Mouse (Mus musculus) T-helper 2 cell (primary cell): ENCODE results near the gene Pet117.

Experiments used
- in situ Hi-C: fragments of 300-600 bp; cut with MboI, MseI; formaldehyde crosslinking; loops from one replicate; pipeline ENCODE4 v1.15.1; 2025; ENCODE audit warnings: high pct_unique_total_duplicates

Pet117 gene

DNA sequence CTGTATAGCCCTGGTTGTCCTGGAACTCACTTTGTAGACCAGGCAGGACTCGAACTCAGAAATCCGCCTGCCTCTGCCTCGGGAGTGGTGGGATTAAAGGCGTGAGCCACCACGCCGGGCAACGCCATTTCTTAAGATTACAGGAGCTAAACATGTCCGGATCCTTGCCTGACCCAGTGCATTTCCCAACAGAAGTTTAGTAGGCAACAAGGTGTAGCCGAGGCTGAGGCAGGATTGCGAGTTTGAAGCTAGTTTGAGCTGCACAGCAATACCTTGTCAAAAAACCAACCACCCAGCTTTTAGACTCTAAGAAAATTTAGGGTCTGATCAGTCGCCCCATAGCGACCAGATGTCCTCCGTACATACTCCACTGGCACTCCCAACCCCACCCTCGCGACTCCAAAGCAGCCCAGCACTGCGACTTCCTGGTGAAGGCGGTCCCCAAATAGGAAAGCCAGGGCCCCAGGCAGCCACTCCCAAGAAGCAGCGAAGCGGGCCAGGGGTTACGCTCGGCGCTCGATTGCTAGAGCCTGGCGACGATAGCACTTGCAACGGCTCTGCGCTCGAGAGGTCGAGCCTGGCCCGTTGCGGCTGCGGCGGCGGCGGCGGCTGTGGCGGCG, at the start of gene Pet117, which contains the start of gene Kat14:
Pet117 (plus strand) TSS at position 597 of the 620 bp plus-strand sequence.
Kat14 (plus strand) TSS at position 584 of the 620 bp plus-strand sequence.
- in situ Hi-C loops: no loop called here

DNA sequence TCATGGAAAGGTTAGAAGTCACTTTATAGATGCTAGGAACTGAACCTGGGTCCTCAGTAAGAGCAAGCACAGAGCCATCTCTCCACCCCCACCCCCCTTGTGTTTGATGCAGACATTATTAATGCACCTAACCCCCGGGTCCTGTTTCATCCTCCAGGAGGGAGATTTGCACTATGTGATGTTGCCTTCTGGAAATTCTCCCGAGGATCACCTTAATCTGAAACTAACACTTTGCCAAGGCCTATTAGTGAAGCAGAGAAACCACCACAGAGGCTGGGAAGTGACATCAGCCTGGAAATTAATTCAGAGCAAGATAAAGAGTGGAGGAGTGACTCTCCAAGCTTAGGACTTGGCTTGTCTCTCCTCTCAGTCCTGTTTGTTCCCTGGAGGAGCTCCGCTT, 44.6 kb upstream of the Pet117 start:
- in situ Hi-C loops: no loop called here

GRCm38 (mm10) chr2:144329451-144329850, 39.3 kb upstream of the Pet117 start:
- in situ Hi-C loops: loop anchor here (25.0 kb wide), 1 partner anchor 833 kb away; the partner anchor contains the start of gene Slc24a3

DNA sequence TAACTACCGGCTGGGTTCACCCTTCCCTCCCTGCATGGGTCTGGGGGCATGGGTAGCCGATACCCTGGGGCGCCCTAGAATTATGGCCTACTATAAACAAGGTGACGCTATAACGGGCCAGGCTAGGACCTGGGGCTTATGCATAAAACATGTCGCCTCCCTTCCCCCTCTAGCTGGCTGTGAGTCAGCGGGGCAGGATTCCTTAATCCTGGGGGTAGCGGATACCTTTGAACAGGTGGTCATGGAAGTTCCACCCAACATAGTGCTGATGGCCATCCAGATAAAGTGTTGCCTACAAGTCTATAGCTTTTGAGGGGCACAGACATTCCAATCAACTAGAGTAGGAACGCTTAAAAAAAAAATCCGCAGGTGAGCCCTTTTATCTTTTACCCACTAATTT, 38.9 kb upstream of the Pet117 start:
- in situ Hi-C loops: loop anchor here (25.0 kb wide), 1 partner anchor 832 kb away; the partner anchor contains the start of gene Slc24a3

GRCm38 (mm10) chr2:144330352-144330959, 38.3 kb upstream of the Pet117 start:
- in situ Hi-C loops: loop anchor here (25.0 kb wide), 1 partner anchor 832 kb away; the partner anchor contains the start of gene Slc24a3

DNA sequence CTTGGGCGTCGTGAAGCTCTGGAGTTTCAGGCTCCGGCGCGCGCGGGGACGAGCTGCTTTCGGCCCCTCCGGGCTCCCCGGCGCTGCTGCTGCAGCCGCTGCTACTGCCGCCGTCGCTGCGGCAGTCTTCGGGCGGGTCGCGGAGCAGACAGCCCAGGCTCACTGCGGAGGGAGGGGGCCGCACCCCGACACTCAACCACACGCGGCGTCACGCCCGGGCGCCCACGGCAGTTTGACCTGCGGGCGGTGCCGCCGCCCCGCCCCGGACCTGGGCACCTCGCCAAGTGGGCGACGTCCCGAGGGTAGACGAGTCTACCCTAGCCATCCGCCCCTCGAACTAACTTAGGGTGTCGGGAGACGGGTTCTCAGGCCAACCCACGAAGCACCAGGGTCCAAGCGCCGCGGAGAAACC, 37.8 kb upstream of the Pet117 start:
- in situ Hi-C loops: loop anchor here (25.0 kb wide), 1 partner anchor 831 kb away; the partner anchor contains the start of gene Slc24a3

GRCm38 (mm10) chr2:144331401-144332302, 37.1 kb upstream of the Pet117 start, which contains the start of gene Ovol2:
Gene Ovol2, minus strand, starts transcription at chr2:144332146.
- in situ Hi-C loops: loop anchor here (25.0 kb wide), 1 partner anchor 831 kb away; the partner anchor contains the start of gene Slc24a3

- in situ Hi-C loops: loop anchor here (25.0 kb wide), 1 partner anchor 830 kb away; the partner anchor contains the start of gene Slc24a3
Measured at GRCm38 (mm10) chr2:144332486-144332885, 36.3 kb upstream of the Pet117 start.

- in situ Hi-C loops: loop anchor here (25.0 kb wide), 1 partner anchor 829 kb away; the partner anchor contains the start of gene Slc24a3
Measured at GRCm38 (mm10) chr2:144333138-144333842, 35.5 kb upstream of the Pet117 start.

DNA sequence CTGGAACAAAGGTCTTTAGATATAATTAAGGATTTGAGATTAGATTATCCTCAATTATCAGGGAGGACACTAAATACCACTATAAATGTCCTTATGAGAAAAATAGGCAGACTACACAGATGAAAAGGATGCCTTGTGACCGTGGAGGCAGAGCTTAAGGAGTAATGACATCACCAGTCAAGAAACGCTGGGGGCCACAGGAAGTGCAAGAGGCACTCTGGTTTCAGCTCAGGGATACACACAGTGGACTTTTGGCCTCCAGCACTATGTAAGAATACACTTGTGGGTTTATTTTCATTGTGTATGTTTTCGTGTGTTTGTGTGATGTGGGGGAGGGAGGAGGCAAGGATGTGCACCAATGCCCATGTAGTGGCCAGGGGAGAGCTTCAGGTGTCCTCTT, 31.6 kb upstream of the Pet117 start:
- in situ Hi-C loops: loop anchor here (25.0 kb wide), 1 partner anchor 825 kb away; the partner anchor contains the start of gene Slc24a3

GRCm38 (mm10) chr2:144337701-144338100, 31.1 kb upstream of the Pet117 start:
- in situ Hi-C loops: loop anchor here (25.0 kb wide), 1 partner anchor 825 kb away; the partner anchor contains the start of gene Slc24a3

- in situ Hi-C loops: loop anchor here (25.0 kb wide), 1 partner anchor 824 kb away; the partner anchor contains the start of gene Slc24a3
Measured at GRCm38 (mm10) chr2:144338149-144338548, 30.6 kb upstream of the Pet117 start.

- in situ Hi-C loops: loop anchor here (25.0 kb wide), 1 partner anchor 819 kb away; the partner anchor contains the start of gene Slc24a3
Measured at GRCm38 (mm10) chr2:144343158-144343557, 25.6 kb upstream of the Pet117 start.

- in situ Hi-C loops: loop anchor here (5.0 to 25.0 kb wide), 2 partner anchors 104 to 814 kb away; partner anchors contain the start of gene Slc24a3
Measured at GRCm38 (mm10) chr2:144348525-144348924, 20.3 kb upstream of the Pet117 start.

DNA sequence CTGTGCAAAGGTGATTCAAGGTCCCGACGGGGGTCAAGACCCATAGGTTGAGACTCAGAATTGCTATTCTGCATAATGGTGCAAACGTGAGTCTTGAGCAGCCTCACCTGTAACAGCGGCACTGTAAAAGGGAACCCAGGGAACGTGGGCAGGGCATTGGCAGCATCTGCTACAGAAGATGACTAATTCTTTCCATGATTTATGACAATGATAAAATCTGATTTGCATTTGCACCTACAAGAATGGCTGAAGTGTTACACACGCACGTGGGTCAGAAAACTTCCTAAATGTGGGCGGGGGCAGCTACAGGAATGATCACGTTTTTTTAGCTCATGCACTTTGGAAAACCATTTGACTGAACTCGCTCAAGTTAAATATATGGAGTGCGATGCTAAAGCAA, 16.0 kb upstream of the Pet117 start:
- in situ Hi-C loops: loop anchor here (10.0 kb wide), 1 partner anchor 942 kb away; no protein-coding TSS in a partner anchor

DNA sequence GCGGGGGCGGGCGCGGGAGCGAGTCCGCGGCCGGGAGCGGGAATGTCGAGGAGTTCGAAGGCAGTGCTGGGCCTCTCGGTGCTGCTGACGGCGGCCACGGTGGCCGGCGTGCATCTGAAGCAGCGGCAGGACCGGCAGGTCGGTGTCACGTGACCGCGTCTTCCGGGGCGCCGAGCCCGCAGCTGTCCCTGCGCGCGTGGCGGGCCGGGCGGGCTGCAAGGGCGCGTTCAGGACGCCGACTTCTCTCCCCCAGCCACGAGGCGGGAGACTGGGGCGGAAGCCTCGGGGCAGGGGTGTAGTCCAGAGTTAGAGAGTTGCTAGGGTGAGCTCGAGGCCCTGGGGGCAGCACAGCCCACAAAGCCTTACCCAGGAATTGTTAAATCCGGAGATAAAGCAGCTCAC, 225 bp downstream of the Pet117 start:
- in situ Hi-C loops: no loop called here

- in situ Hi-C loops: no loop called here
Measured at GRCm38 (mm10) chr2:144369511-144369910, 715 bp downstream of the Pet117 start.

- in situ Hi-C loops: no loop called here
Measured at GRCm38 (mm10) chr2:144371566-144371965, 2.8 kb downstream of the Pet117 start.

- in situ Hi-C loops: no loop called here
Measured at GRCm38 (mm10) chr2:144373063-144373462, 4.3 kb downstream of the Pet117 start.

GRCm38 (mm10) chr2:144375063-144375703, 6.4 kb downstream of the Pet117 start:
- in situ Hi-C loops: no loop called here
